Mouse (Mus musculus) liver, adult 2 months (tissue): Measurements from ENCODE around the gene Kcnip4. TPM values are rescaled to one million over a fixed set of nuclear protein-coding genes. Genes with fewer than 3 reads are reported as not detected.

ENCODE experiments used
- DNase-seq: peaks from one replicate; pipeline ENCODE4 v3.0.0-alpha.2; 2011; ENCODE audit warnings: low read depth, low spot score; ENCODE audit errors: extremely low read depth
- H3K27ac ChIP-seq: fragments of 200-500 bp; replicated peaks from 2 replicates; pipeline ENCODE4 v1.5.1; 2012; ENCODE audit warnings: low read depth, mild to moderate bottlenecking, control low read depth, inconsistent platforms, low read length; ENCODE audit not compliant: insufficient read depth
- H3K27me3 ChIP-seq: fragments of 200-500 bp; 2 replicates; pipeline ENCODE4 v1.6.1; 2012; ENCODE audit warnings: mild to moderate bottlenecking, moderate library complexity, low read length, inconsistent platforms; ENCODE audit not compliant: control insufficient read depth, insufficient read depth
- H3K36me3 ChIP-seq: fragments of 200-500 bp; 2 replicates; pipeline ENCODE4 v1.6.1; 2012; ENCODE audit warnings: low read length, inconsistent platforms; ENCODE audit not compliant: control insufficient read depth, insufficient read depth
- H3K4me1 ChIP-seq: fragments of 200-500 bp; 2 replicates; pipeline ENCODE4 v1.6.1; 2011; ENCODE audit warnings: low read length; ENCODE audit not compliant: control insufficient read depth, insufficient read depth
- H3K4me3 ChIP-seq: fragments of 200-500 bp; 2 replicates; pipeline ENCODE4 v1.5.1; 2011; ENCODE audit warnings: low read depth, mild to moderate bottlenecking, control low read depth, low read length, moderate library complexity; ENCODE audit not compliant: insufficient read depth
- H3K79me2 ChIP-seq: fragments of 200-500 bp; 2 replicates; pipeline ENCODE4 v1.6.1; 2012; ENCODE audit warnings: inconsistent platforms, mild to moderate bottlenecking, low read length, moderate library complexity; ENCODE audit not compliant: control insufficient read depth, insufficient read depth
- H3K9ac ChIP-seq: fragments of 200-500 bp; 2 replicates; pipeline ENCODE4 v1.6.1; 2012; ENCODE audit warnings: low read depth, mild to moderate bottlenecking, control low read depth, inconsistent platforms, low read length
- CTCF ChIP-seq: fragments of 200-500 bp; IDR thresholded peaks from 2 replicates; pipeline ENCODE4 v1.5.1; 2011; ENCODE audit warnings: low read depth, low read length, control low read depth
- POLR2A ChIP-seq: fragments of 200-500 bp; IDR thresholded peaks from 2 replicates; pipeline ENCODE4 v1.6.1; 2011; ENCODE audit warnings: low read length, control low read depth; ENCODE audit not compliant: insufficient read depth; ENCODE audit errors: extremely low read depth
- WGBS: fragments of 180-500 bp; shearing (Covaris S2); methylation state at CpG from one replicate; pipeline ENCODE4 v1.1.7; 2018; 5-methylcytosine and 5-hydroxymethylcytosine counted together
- polyA plus RNA-seq: library from polyadenylated mRNA; depleted of rRNA; stranded (reverse); fragments of >200 nt; gene quantifications from 2 replicates; pipeline ENCODE4 v1.2.3, GENCODE M21; 2012
- total RNA-seq: library from RNA; depleted of rRNA; stranded (reverse); fragments of >200 nt; gene quantifications from 2 replicates; pipeline ENCODE4 v1.2.3, GENCODE M21; 2014

Gene Kcnip4
- total and polyA plus RNA-seq, 2 experiments = not detected

DNA sequence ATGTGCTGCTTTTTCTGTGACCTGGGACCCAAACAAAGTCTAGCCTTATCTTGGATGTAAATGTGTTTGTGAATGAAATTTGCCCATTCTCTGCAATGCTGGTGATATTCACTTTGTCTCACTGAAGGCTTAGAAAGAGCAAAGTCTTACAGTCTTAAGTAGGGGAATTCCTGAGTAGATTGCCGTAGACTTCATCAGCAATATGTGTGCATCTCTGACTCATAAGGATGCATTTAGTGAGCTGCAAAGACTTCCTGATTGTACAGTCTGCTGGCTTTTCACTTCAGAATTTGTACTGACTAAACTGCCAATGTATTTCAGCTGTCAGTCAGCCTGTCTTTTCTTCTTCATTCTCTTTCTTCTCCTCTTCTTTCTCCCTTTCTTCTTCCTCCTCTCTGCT, 1102.8 kb downstream of the Kcnip4 start:
- Histone ChIP-seq H3K79me2 (no peaks in the 10 kb centered on the region), H3K36me3 (no peaks in the 10 kb centered on the region), H3K27ac (no peak overlapping the region), H3K9ac (no peak overlapping the region), H3K4me3 (no peak overlapping the region), H3K4me1 (no peaks in the 10 kb centered on the region), H3K27me3 (no peaks in the 10 kb centered on the region)
- DNase-seq = no peak
- 85% methylated on average over 1 of the region's 1 CpGs for whole genome bisulfite sequencing
- TF ChIP-seq POLR2A (no peak), CTCF (no peak)

DNA sequence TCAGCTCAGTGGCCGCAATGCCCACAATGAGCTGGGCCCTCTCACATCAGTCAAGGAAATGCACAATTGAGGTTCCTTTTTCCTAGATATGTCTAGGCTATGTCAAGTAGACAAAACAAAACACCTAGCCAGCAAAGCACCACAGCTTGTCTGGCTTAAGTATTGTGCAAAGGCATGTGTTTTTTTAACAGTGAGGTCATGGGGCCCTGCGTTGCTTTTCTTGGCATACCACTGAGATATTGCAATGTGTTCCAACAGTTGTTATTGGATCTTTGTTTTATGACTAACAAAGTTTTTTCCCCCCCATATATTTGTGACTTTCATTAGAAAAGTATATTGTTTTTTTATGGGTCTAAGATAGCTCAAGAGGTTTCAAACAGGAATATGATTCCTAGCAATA, 1105.0 kb downstream of the Kcnip4 start:
- H3K4me3 ChIP-seq = no peak overlapping the region
- H3K9ac ChIP-seq = no peak overlapping the region
- no peaks in the 10 kb centered on the region for H3K4me1 ChIP-seq
- H3K36me3 ChIP-seq = no peaks in the 10 kb centered on the region
- WGBS = 85% methylated on average over 2 of the region's 2 CpGs
- no peaks in the 10 kb centered on the region for H3K27me3 ChIP-seq
- TF ChIP-seq POLR2A = no peak
- no peak for TF ChIP-seq CTCF
- no peak overlapping the region for H3K27ac ChIP-seq
- no peak for DNase-seq
- no peaks in the 10 kb centered on the region for H3K79me2 ChIP-seq

DNA sequence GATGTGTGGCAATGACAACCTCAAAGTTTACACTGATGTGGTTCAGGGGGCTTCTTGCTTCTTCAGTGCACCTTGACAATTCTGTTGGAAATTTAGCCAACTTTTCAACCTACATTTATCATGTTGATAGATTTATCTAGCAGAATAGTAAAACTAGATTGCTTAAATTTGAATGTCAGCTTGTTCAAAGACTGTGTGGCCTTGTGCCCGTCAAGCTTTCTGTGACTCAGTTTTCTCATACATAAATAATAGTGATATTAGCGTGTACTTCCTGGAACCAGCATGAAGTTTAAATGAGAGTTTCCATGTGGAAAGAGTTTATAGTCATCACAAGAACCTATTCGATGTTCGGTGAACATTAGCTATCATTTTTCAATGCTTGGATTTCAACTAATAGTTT, 1112.4 kb downstream of the Kcnip4 start:
- H3K79me2 ChIP-seq = no peaks in the 10 kb centered on the region
- no peak overlapping the region for H3K9ac ChIP-seq
- WGBS = 99% methylated on average over 4 of the region's 4 CpGs
- no peak overlapping the region for H3K4me3 ChIP-seq
- no peak overlapping the region for H3K27ac ChIP-seq
- peaks cover 11% of the 10 kb centered on the region for H3K36me3 ChIP-seq
- no peaks in the 10 kb centered on the region for H3K27me3 ChIP-seq
- DNase-seq = no peak
- TF ChIP-seq CTCF (no peak), POLR2A (no peak)
- no peaks in the 10 kb centered on the region for H3K4me1 ChIP-seq

DNA sequence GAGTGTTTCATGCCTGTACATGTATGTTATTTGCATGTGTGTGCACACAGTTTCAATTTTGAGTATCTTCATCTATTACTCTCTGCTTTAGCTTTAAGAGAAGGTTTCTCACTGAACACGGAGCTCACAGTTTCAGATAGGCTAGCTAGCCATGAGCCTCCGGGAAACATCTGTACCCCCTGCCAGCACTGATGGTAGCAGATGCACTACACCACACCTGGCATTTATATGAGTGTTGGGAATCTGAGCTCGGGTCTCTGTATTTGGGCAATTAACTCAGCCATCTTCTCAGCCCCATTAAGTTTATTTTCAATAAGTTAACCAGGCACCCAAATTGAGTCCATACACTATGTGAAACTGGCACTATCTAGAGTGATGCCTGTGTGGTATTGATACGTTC, 1113.2 kb downstream of the Kcnip4 start:
- Histone ChIP-seq H3K4me1 (no peaks in the 10 kb centered on the region), H3K79me2 (no peaks in the 10 kb centered on the region), H3K9ac (no peak overlapping the region), H3K27me3 (no peaks in the 10 kb centered on the region), H3K27ac (no peak overlapping the region), H3K36me3 (peaks cover 11% of the 10 kb centered on the region), H3K4me3 (no peak overlapping the region)
- WGBS = 85% methylated on average over 4 of the region's 4 CpGs
- TF ChIP-seq CTCF (no peak), POLR2A (no peak)
- DNase-seq = no peak

DNA sequence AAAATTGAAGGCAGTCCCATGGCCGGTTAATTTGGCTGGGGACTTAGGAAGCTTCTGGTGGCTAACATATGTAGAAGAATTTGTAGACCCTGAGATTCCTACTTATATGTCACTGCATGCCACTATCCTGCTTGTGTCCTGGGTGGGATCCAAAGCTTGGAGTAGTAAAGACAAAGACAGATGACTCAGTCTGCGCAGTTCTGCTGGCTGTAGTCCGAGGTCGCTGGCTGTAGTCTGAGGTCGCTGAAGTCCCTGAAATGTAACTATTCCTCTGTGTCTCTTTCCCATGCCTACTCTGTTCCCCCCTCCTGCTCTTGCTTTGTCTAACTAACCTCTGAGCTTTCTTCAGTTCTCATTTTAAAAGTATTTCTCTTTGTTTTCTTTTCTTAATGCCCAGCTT, 1114.4 kb downstream of the Kcnip4 start:
- H3K4me3 ChIP-seq = no peak overlapping the region
- DNase-seq = no peak
- H3K27me3 ChIP-seq = no peaks in the 10 kb centered on the region
- TF ChIP-seq POLR2A = no peak
- TF ChIP-seq CTCF = no peak
- no peak overlapping the region for H3K27ac ChIP-seq
- no peaks in the 10 kb centered on the region for H3K4me1 ChIP-seq
- H3K36me3 ChIP-seq = peaks cover 12% of the 10 kb centered on the region
- H3K79me2 ChIP-seq = no peaks in the 10 kb centered on the region
- no peak overlapping the region for H3K9ac ChIP-seq
- 86% methylated on average over 5 of the region's 5 CpGs for WGBS

DNA sequence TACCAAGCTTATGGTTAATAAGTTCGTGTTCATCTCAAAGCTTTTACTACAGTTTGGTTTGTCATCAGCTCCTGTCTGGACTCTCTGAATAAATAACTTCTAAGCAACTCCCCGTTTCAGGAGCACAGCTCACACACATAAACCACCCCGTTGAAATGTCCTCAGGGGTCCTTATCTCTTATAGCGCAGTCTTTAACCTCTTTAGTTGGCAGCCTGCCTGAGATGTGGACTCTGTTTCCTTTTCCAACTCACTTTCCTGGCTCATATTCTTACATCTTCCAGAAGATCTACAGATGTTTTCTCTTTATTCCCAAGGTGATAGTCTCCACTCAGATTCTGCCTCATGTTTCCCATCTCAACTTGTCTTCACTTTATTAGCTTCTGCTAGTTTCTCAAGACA, 1116.4 kb downstream of the Kcnip4 start:
- H3K27me3 ChIP-seq = no peaks in the 10 kb centered on the region
- no peak for TF ChIP-seq CTCF
- H3K79me2 ChIP-seq = no peaks in the 10 kb centered on the region
- H3K27ac ChIP-seq = no peak overlapping the region
- H3K4me1 ChIP-seq = no peaks in the 10 kb centered on the region
- DNase-seq = no peak
- no peak overlapping the region for H3K9ac ChIP-seq
- 57% methylated on average over 4 of the region's 4 CpGs for WGBS
- H3K36me3 ChIP-seq = peaks cover 10% of the 10 kb centered on the region
- no peak overlapping the region for H3K4me3 ChIP-seq
